Mouse (Mus musculus) CH12.LX (cell line): ENCODE results near the gene Dapk3.

Source experiments
- CHD1 ChIP-seq: IDR thresholded peaks from 2 replicates; pipeline ENCODE4 v1.6.1; 2012; ENCODE audit warnings: low read depth, low read length, improper control_type of control experiment, inconsistent platforms
- CTCF ChIP-seq, 2 experiments: IDR thresholded peaks in 1 of 2; conservative IDR thresholded peaks in 1 of 2; 2 replicates each; pipeline ENCODE4 v1.5.1; 2011 to 2012; ENCODE audit warnings: low read depth in 2 of 2, low read length in 2 of 2, improper control_type of control experiment in 1 of 2, inconsistent platforms in 1 of 2, mild to moderate bottlenecking in 1 of 2, moderate library complexity in 1 of 2
- ELF1 ChIP-seq: IDR thresholded peaks from 2 replicates; pipeline ENCODE4 v1.6.1; 2014; ENCODE audit warnings: low read depth, mild to moderate bottlenecking, inconsistent platforms, low read length, improper control_type of control experiment
- EP300 ChIP-seq: IDR thresholded peaks from 2 replicates; pipeline ENCODE4 v1.6.1; 2011; ENCODE audit warnings: low read length, improper control_type of control experiment
- HCFC1 ChIP-seq: IDR thresholded peaks from 2 replicates; pipeline ENCODE4 v1.6.1; 2012; ENCODE audit warnings: low read depth, mild to moderate bottlenecking, inconsistent platforms, low read length, improper control_type of control experiment
- MAX ChIP-seq: IDR thresholded peaks from 2 replicates; pipeline ENCODE4 v1.6.1; 2011; ENCODE audit warnings: low read length, improper control_type of control experiment
- POLR2A ChIP-seq: IDR thresholded peaks from 2 replicates; pipeline ENCODE4 v1.6.1; 2011; ENCODE audit warnings: low read depth, mild to moderate bottlenecking, improper control_type of control experiment, low read length
- POLR2AphosphoS2 ChIP-seq: IDR thresholded peaks from 2 replicates; pipeline ENCODE4 v1.6.1; 2011; ENCODE audit warnings: low read depth, low read length, improper control_type of control experiment
- SMC3 ChIP-seq: IDR thresholded peaks from 2 replicates; pipeline ENCODE4 v1.6.1; 2011; ENCODE audit warnings: low read depth, low read length, improper control_type of control experiment
- ZC3H11A ChIP-seq: IDR thresholded peaks from 2 replicates; pipeline ENCODE4 v1.6.1; 2012; ENCODE audit warnings: low read depth, mild to moderate bottlenecking, inconsistent platforms, low read length, improper control_type of control experiment

DNA sequence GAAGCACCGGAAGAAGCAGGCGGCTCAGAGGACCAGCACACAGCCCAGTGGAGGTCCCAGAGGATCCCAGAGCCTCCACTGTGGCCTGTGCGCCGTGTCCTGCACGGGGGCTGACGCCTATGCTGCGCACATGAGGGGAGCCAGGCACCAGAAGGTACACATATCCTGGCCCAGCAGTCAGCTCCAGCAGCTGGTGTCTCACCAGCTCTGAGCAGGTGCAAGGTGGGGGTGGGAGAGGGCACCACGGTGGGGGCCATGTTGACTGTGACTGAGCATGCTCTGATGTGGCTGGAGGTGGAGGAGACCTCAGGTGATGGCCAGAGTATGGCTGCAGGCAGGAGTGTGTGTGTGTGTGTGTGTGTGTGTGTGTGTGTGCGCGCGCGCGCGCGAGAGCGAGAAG, 59.2 kb downstream of the Dapk3 start:
- TF ChIP-seq EP300 (no peak), CTCF (conservative IDR thresholded peaks at IDR 0.05 in 1 of 2, IDR thresholded peaks at IDR 0.05 in 1 of 2; ENCODE audit: low read depth in 2 of 2, low read length in 2 of 2) (no peak), CHD1 (no peak), MAX (no peak), POLR2A (no peak), SMC3 (no peak), ZC3H11A (no peak), POLR2AphosphoS2 (no peak), HCFC1 (no peak), ELF1 (no peak)
